Mouse (Mus musculus): ENCODE data around the gene Fmnl2. TPM values are rescaled to one million over a fixed set of nuclear protein-coding genes. Genes with fewer than 3 reads are reported as not detected.

Fmnl2 gene
- polyA plus RNA-seq, 1 experiment = 2.6 TPM

- Histone ChIP-seq H3ac (ENCODE audit: control insufficient read depth, insufficient read length, low read depth) (no peak overlapping the region), H3K79me3 (ENCODE audit: low read depth) (no peaks in the 10 kb centered on the region), H3K36me3 (ENCODE audit: control insufficient read depth, insufficient read depth) (no peaks in the 10 kb centered on the region), H3K27me3 (ENCODE audit: control insufficient read depth, insufficient read depth, insufficient read length) (no peaks in the 10 kb centered on the region), H3K4me3 (ENCODE audit: insufficient read depth, poor library complexity, severe bottlenecking) (no peak overlapping the region), H3K79me2 (ENCODE audit: control insufficient read depth, insufficient read depth) (peaks cover 7% of the 10 kb centered on the region)
- TF ChIP-seq CEBPB (IDR thresholded peaks at IDR 0.05; ENCODE audit: low read depth) (no peak), MAX (IDR thresholded peaks at IDR 0.05) (no peak), FOSL1 (IDR thresholded peaks at IDR 0.05; ENCODE audit: insufficient read depth, low read length, poor library complexity, severe bottlenecking) (no peak), MYOD1 (IDR thresholded peaks at IDR 0.05; ENCODE audit: control insufficient read depth, insufficient read length, low read depth) (no peak), MYOG (IDR thresholded peaks at IDR 0.05; ENCODE audit: control insufficient read depth, extremely low read depth, insufficient read length) (no peak), USF1 (IDR thresholded peaks at IDR 0.05; ENCODE audit: low read depth) (no peak), CTCF (IDR thresholded peaks at IDR 0.05; ENCODE audit: control insufficient read depth, insufficient read depth, insufficient read length) (no peak)
Measured at GRCm38 (mm10) chr2:52981126-52981525, 123.5 kb downstream of the Fmnl2 start.

GRCm38 (mm10) chr2:52981595-52981994 is 123.9 kb downstream of the Fmnl2 start:
- no peak for TF ChIP-seq USF1 (IDR thresholded peaks at IDR 0.05; ENCODE audit: low read depth)
- no peak for TF ChIP-seq CEBPB (IDR thresholded peaks at IDR 0.05; ENCODE audit: low read depth)
- no peak for TF ChIP-seq MYOD1 (IDR thresholded peaks at IDR 0.05; ENCODE audit: control insufficient read depth, insufficient read length, low read depth)
- TF ChIP-seq FOSL1 (IDR thresholded peaks at IDR 0.05; ENCODE audit: insufficient read depth, low read length, poor library complexity, severe bottlenecking) = no peak
- TF ChIP-seq MAX (IDR thresholded peaks at IDR 0.05) = no peak
- no peak for TF ChIP-seq MYOG (IDR thresholded peaks at IDR 0.05; ENCODE audit: control insufficient read depth, extremely low read depth, insufficient read length)
- no peak for TF ChIP-seq CTCF (IDR thresholded peaks at IDR 0.05; ENCODE audit: control insufficient read depth, insufficient read depth, insufficient read length)
- H3K36me3 ChIP-seq (ENCODE audit: control insufficient read depth, insufficient read depth) = no peaks in the 10 kb centered on the region

GRCm38 (mm10) chr2:52982502-52982901 is 124.8 kb downstream of the Fmnl2 start:
- Histone ChIP-seq H3K27me3 (ENCODE audit: control insufficient read depth, insufficient read depth, insufficient read length) (no peaks in the 10 kb centered on the region), H3ac (ENCODE audit: control insufficient read depth, insufficient read length, low read depth) (no peak overlapping the region), H3K4me3 (ENCODE audit: insufficient read depth, poor library complexity, severe bottlenecking) (no peak overlapping the region), H3K36me3 (ENCODE audit: control insufficient read depth, insufficient read depth) (no peaks in the 10 kb centered on the region), H3K79me3 (ENCODE audit: low read depth) (no peaks in the 10 kb centered on the region), H3K79me2 (ENCODE audit: control insufficient read depth, insufficient read depth) (peaks cover 7% of the 10 kb centered on the region)
- TF ChIP-seq MYOD1 (IDR thresholded peaks at IDR 0.05; ENCODE audit: control insufficient read depth, insufficient read length, low read depth) = no peak
- TF ChIP-seq FOSL1 (IDR thresholded peaks at IDR 0.05; ENCODE audit: insufficient read depth, low read length, poor library complexity, severe bottlenecking) = no peak
- no peak for TF ChIP-seq CTCF (IDR thresholded peaks at IDR 0.05; ENCODE audit: control insufficient read depth, insufficient read depth, insufficient read length)
- TF ChIP-seq MAX (IDR thresholded peaks at IDR 0.05) = no peak
- no peak for TF ChIP-seq CEBPB (IDR thresholded peaks at IDR 0.05; ENCODE audit: low read depth)
- TF ChIP-seq MYOG (IDR thresholded peaks at IDR 0.05; ENCODE audit: control insufficient read depth, extremely low read depth, insufficient read length) = no peak
- no peak for TF ChIP-seq USF1 (IDR thresholded peaks at IDR 0.05; ENCODE audit: low read depth)

More at GRCm38 (mm10) chr2:52981595-52981994, 123.9 kb downstream of the Fmnl2 start:
- Histone ChIP-seq H3ac (ENCODE audit: control insufficient read depth, insufficient read length, low read depth) (no peak overlapping the region), H3K79me2 (ENCODE audit: control insufficient read depth, insufficient read depth) (peaks cover 7% of the 10 kb centered on the region), H3K27me3 (ENCODE audit: control insufficient read depth, insufficient read depth, insufficient read length) (no peaks in the 10 kb centered on the region), H3K79me3 (ENCODE audit: low read depth) (no peaks in the 10 kb centered on the region), H3K4me3 (ENCODE audit: insufficient read depth, poor library complexity, severe bottlenecking) (no peak overlapping the region)

DNA sequence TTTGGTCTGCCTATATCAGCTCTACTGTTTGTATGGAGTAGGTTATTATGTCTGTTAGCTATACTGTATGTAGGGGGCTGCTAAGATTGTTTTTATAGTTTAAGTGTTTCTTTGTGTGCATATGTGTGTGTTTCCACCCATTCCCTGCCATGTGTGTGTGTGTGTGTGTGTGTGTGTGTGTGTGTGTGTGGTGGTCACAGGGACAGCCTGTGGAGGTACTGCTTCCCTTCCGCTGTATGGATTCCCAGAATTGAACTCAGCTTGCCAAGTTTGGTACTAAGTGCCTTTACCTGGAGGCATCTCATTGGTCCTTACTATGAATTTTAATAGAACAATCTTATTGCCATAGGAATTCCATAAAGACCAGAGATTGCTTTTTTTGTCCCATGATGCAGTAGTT is 126.9 kb downstream of the Fmnl2 start:
- TF ChIP-seq MYOD1 (IDR thresholded peaks at IDR 0.05; ENCODE audit: control insufficient read depth, insufficient read length, low read depth) = no peak
- no peak for TF ChIP-seq CTCF (IDR thresholded peaks at IDR 0.05; ENCODE audit: control insufficient read depth, insufficient read depth, insufficient read length)
- TF ChIP-seq MYOG (IDR thresholded peaks at IDR 0.05; ENCODE audit: control insufficient read depth, extremely low read depth, insufficient read length) = no peak
- TF ChIP-seq FOSL1 (IDR thresholded peaks at IDR 0.05; ENCODE audit: insufficient read depth, low read length, poor library complexity, severe bottlenecking) = no peak
- no peak for TF ChIP-seq USF1 (IDR thresholded peaks at IDR 0.05; ENCODE audit: low read depth)
- no peak for TF ChIP-seq MAX (IDR thresholded peaks at IDR 0.05)
- TF ChIP-seq CEBPB (IDR thresholded peaks at IDR 0.05; ENCODE audit: low read depth) = no peak
- Histone ChIP-seq H3ac (ENCODE audit: control insufficient read depth, insufficient read length, low read depth) (no peak overlapping the region), H3K4me3 (ENCODE audit: insufficient read depth, poor library complexity, severe bottlenecking) (no peak overlapping the region), H3K27me3 (ENCODE audit: control insufficient read depth, insufficient read depth, insufficient read length) (no peaks in the 10 kb centered on the region), H3K36me3 (ENCODE audit: control insufficient read depth, insufficient read depth) (no peaks in the 10 kb centered on the region), H3K79me3 (ENCODE audit: low read depth) (no peaks in the 10 kb centered on the region), H3K79me2 (ENCODE audit: control insufficient read depth, insufficient read depth) (peaks cover 7% of the 10 kb centered on the region)

DNA sequence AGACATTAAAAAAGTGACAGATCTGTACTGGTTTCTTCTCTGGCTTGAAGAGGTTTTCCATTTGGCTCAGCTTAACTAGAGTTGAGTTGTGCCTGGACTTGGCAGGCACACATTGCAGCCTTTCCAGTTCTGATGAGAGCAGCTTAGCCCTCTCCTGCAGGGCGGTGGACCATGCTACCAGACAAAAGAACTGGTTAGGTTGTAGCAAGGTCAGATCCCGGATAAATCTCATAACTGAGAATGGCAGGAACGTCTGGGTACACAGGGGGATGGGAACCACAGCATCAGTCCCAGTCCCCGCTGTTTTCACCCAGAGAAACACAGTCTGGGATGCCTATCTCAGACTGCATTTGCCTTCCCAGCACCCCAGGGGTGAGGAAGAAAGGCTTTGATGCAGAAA is 127.5 kb downstream of the Fmnl2 start:
- Histone ChIP-seq H3K79me2 (ENCODE audit: control insufficient read depth, insufficient read depth) (peaks cover 7% of the 10 kb centered on the region), H3K79me3 (ENCODE audit: low read depth) (no peaks in the 10 kb centered on the region), H3K4me3 (ENCODE audit: insufficient read depth, poor library complexity, severe bottlenecking) (no peak overlapping the region), H3ac (ENCODE audit: control insufficient read depth, insufficient read length, low read depth) (no peak overlapping the region), H3K36me3 (ENCODE audit: control insufficient read depth, insufficient read depth) (no peaks in the 10 kb centered on the region), H3K27me3 (ENCODE audit: control insufficient read depth, insufficient read depth, insufficient read length) (no peaks in the 10 kb centered on the region)
- TF ChIP-seq MAX (IDR thresholded peaks at IDR 0.05) (no peak), FOSL1 (IDR thresholded peaks at IDR 0.05; ENCODE audit: insufficient read depth, low read length, poor library complexity, severe bottlenecking) (no peak)

DNA sequence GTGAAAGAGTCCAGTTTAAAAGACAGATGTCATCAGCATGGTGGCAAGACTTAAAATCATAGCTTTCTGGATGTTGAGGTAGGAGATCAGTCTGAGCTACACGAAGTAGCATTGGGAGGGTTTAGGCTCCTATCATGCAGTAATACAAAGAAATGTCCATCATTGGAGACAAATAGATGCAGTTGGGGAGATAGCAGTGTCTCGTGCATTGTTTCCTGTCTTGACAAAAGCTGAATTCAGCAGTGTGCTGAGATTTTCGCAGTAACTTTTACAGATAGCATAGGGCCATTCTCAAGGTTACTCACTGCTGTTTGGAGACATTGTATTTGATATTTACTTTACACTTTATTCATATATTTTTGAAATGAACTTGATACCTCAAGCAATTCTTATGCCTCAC is 128.7 kb downstream of the Fmnl2 start:
- H3K27me3 ChIP-seq (ENCODE audit: control insufficient read depth, insufficient read depth, insufficient read length) = no peaks in the 10 kb centered on the region
- no peaks in the 10 kb centered on the region for H3K79me3 ChIP-seq (ENCODE audit: low read depth)
- H3ac ChIP-seq (ENCODE audit: control insufficient read depth, insufficient read length, low read depth) = no peak overlapping the region
- no peaks in the 10 kb centered on the region for H3K79me2 ChIP-seq (ENCODE audit: control insufficient read depth, insufficient read depth)
- no peaks in the 10 kb centered on the region for H3K36me3 ChIP-seq (ENCODE audit: control insufficient read depth, insufficient read depth)
- H3K4me3 ChIP-seq (ENCODE audit: insufficient read depth, poor library complexity, severe bottlenecking) = no peak overlapping the region
- no peak for TF ChIP-seq CTCF (IDR thresholded peaks at IDR 0.05; ENCODE audit: control insufficient read depth, insufficient read depth, insufficient read length)
- no peak for TF ChIP-seq MYOG (IDR thresholded peaks at IDR 0.05; ENCODE audit: control insufficient read depth, extremely low read depth, insufficient read length)
- TF ChIP-seq USF1 (IDR thresholded peaks at IDR 0.05; ENCODE audit: low read depth) = no peak
- TF ChIP-seq MAX (IDR thresholded peaks at IDR 0.05) = no peak
- TF ChIP-seq FOSL1 (IDR thresholded peaks at IDR 0.05; ENCODE audit: insufficient read depth, low read length, poor library complexity, severe bottlenecking) = no peak
- no peak for TF ChIP-seq MYOD1 (IDR thresholded peaks at IDR 0.05; ENCODE audit: control insufficient read depth, insufficient read length, low read depth)
- no peak for TF ChIP-seq CEBPB (IDR thresholded peaks at IDR 0.05; ENCODE audit: low read depth)
